Mouse (Mus musculus) mature B cell (primary cell): ENCODE results near the gene Kif23.

Source experiments
- in situ Hi-C: fragments of 300-500 bp; cut with MboI; formaldehyde crosslinking; loops from 2 replicates; pipeline ENCODE4 v1.14.3; 2019

Gene Kif23

DNA sequence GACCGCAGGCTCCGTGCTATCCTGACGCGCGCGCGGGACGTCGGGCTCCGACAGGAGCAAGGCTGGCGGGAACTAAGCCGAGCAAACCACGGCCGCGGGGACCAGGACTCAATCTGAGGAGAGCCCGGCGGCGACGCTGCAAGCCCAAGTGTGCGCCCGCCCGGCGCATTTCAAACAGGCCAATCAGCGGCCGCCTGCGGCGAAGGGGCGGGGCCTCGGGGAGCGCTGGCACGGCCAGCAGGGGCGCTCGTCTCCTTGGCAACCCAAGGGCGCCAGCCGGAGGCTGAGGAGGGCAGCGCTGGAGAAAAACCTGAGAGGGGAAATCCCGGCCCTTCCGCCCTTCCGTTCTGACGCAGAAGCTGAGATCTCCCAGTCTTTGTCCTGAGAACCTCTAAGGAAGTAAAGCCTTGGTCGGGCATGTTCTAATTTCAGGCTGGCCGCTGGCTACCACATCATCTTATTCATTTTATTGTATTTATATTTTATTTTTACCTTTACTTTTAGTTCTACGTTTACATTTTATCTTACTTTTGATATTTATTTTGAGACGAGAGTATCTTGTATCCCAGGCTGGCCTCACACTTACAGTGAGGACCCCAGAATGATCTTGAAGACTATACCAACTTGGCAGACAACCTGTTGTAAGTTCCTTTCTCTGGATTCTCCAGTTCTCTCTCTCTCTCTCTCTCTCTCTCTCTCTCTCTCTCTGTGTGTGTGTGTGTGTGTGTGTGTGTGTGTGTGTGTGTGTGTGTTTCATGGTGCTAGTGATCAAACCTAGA lies at the start of gene Kif23:
Gene Kif23, minus strand, starts transcription at position 152 of the 779 bp plus-strand sequence.
- in situ Hi-C loops = no loop called here

- in situ Hi-C loops = no loop called here
Observed at GRCm38 (mm10) chr9:61991158-61991557, 44.6 kb upstream of the Kif23 start.

- in situ Hi-C loops = no loop called here
Observed at GRCm38 (mm10) chr9:61990738-61991137, 44.2 kb upstream of the Kif23 start.

- in situ Hi-C loops = no loop called here
Observed at GRCm38 (mm10) chr9:61986055-61986454, 39.5 kb upstream of the Kif23 start.

DNA sequence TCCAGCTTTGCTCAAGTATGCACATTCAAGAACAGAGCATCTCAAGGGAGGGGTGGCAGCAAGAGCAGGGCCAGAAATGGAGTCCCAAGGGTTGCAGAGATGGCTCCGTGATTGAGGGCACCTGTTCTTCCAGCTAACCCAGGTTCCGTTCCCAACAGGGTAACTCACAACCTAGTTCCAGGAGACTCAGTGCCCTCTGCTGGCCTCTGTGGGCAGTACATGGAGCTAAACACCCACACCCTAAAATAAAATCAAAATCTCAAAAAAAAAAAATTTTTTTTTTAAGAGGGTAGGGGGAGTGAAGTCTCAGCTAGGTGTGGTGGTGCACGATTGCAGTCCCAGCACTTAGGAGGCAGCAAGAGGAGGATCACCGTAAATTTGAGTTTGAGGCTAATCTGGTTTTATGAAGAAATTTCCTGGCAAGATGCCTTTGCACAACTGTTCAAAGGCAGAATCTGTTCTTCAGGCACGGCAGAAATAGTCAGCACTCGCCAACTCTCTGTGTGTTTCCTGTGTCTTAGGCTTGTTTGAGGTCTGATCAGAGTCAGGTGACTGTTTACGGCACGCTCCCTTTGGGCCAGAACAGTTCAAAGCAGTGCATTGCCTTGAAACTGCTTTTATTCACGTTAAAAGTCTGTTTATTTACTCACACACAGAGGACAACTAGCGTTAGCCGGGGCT lies 38.7 kb upstream of the Kif23 start:
- in situ Hi-C loops = no loop called here

- in situ Hi-C loops = no loop called here
Observed at GRCm38 (mm10) chr9:61982940-61983620, 36.5 kb upstream of the Kif23 start.

DNA sequence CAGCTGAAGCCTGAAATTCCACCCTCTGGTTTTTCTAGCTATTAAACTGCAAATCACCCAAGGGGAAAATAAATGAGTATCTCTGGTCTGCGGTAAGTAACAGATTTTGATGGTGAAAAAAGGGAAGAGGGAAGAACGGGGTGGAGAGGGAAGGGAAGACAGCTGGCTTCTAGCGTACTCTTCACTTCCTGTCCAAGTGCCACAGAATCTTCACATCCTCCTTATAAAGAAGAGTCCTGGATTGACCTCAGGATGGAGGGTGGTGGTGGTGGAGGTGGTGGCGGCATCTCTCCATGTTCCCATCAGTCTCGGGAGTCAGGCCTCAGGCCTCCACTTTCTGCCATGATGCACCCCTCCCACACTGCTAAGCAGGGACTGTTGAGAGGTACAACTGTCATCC lies 35.3 kb upstream of the Kif23 start:
- in situ Hi-C loops = no loop called here

GRCm38 (mm10) chr9:61979983-61980382 lies 33.4 kb upstream of the Kif23 start:
- in situ Hi-C loops = no loop called here

DNA sequence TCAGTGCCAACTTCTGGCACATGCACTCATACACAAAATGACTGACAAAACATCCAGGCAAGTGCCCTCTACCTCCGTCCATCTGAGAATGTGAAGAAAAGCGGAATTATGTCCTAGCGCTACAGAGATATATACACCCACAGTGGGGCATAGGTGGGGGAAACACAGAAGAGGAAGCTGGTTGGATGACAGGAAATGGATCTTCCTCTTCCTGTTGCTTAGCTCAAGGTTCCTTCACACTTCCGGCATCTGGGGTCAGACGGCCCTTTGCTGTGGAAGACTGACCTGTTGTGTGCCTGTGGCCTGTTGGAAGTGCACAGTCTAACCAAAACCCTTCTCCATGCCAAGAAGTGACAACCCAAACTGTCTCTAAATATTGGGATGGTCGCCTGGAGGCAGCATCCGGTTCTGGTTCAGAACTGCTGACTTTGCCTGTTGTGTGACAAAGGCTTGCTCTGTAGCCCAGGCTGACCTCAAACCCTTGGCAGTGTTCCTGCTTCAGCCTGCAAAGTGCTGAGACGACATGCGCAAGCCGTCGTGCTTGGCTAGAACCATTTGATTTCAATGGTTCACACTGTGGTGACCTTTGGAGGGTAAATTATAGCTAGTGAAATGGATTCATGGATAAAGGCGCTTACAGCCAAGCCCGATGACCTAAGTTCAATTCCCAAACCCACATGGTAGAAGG lies 30.8 kb upstream of the Kif23 start:
- in situ Hi-C loops = no loop called here

- in situ Hi-C loops = no loop called here
Observed at GRCm38 (mm10) chr9:61972031-61972430, 25.5 kb upstream of the Kif23 start.

DNA sequence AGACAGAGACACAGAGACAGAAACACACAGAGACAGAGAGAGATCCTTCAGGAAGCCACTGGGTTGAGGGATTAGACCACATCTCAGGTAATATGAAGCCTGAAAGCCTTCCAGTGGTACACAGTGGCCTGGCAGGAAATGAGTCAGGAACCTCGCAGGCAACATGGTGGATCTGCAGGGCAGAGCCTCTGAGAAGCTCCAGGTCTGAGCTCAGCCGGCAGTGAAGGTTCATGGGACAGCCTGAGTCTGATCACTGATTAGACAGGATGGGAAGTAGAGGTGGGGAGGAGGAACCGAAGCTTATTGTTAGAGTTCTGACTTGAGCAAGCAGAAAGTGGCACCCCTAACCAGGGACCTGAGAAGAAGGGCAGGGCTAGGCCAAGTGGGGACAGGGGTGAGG lies 24.5 kb upstream of the Kif23 start:
- in situ Hi-C loops = no loop called here

GRCm38 (mm10) chr9:61967357-61967756 lies 20.8 kb upstream of the Kif23 start:
- in situ Hi-C loops = loop anchor here (10.0 kb wide), 1 partner anchor 277 kb away; no protein-coding TSS in a partner anchor

DNA sequence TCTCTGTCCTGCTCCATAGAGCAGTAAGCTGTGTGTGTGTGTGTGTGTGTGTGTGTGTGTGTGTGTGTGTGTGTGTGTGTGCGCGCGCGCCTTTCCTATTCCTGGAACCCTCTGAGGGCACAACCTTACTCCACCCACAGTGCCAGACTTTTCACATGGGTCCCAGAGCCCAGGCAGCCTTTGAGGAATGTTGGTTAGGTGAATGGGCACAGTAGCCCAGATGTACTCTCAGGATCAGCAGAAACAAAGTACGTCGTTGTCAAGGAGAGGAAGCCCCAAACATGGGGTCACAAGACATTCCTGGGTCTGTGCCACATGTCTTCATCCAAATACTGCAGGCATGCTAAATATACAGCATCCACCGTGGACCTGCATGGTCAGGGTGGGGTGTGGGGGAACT lies 19.4 kb upstream of the Kif23 start:
- in situ Hi-C loops = loop anchor here (10.0 kb wide), 1 partner anchor 279 kb away; no protein-coding TSS in a partner anchor

GRCm38 (mm10) chr9:61965411-61965930 lies 18.9 kb upstream of the Kif23 start:
- in situ Hi-C loops = loop anchor here (10.0 kb wide), 1 partner anchor 279 kb away; no protein-coding TSS in a partner anchor

GRCm38 (mm10) chr9:61963356-61963755 lies 16.8 kb upstream of the Kif23 start:
- in situ Hi-C loops = loop anchor here (10.0 kb wide), 1 partner anchor 281 kb away; no protein-coding TSS in a partner anchor

GRCm38 (mm10) chr9:61961181-61961580 lies 14.6 kb upstream of the Kif23 start:
- in situ Hi-C loops = loop anchor here (10.0 kb wide), 1 partner anchor 284 kb away; no protein-coding TSS in a partner anchor

GRCm38 (mm10) chr9:61960753-61961152 lies 14.2 kb upstream of the Kif23 start:
- in situ Hi-C loops = loop anchor here (10.0 kb wide), 1 partner anchor 284 kb away; no protein-coding TSS in a partner anchor

- in situ Hi-C loops = loop anchor here (10.0 kb wide), 1 partner anchor 285 kb away; no protein-coding TSS in a partner anchor
Observed at GRCm38 (mm10) chr9:61959921-61960569, 13.5 kb upstream of the Kif23 start.

- in situ Hi-C loops = no loop called here
Observed at GRCm38 (mm10) chr9:61954707-61955106, 8.1 kb upstream of the Kif23 start.

DNA sequence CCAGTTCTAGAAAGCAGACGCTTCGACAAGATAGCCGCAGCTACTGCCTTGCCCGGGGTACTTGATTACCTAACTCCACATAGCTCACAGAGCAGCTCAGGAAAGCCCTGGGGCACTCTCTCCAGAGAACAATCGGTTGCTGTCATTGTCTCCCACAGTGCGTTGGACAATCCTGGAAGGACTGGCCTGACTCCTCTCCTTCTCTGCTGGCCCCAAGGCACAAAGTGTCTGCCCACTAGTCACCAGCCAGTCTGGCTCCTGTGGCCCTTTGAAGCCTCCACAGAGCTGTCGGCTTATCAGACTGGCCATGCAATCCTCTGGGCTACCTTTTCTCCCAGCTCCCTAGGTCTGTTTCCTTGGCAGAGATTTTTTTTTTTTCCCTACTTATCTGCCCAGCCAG lies 5.7 kb upstream of the Kif23 start:
- in situ Hi-C loops = no loop called here
